Mouse (Mus musculus) cerebellum, adult 9-11 months (tissue): ENCODE data around the gene Cngb1.

Experiments
- DNase-seq: peaks from one replicate; pipeline ENCODE4 v3.0.0; 2022

Gene Cngb1

GRCm38 (mm10) chr8:95191497-95192175, 114.7 kb downstream of the Cngb1 start:
- no peak for DNase-seq
